ENCODE assay signal across 9 mouse cellular contexts in genomic region chr6:108145941-108146588, GRCm38 (mm10). TPM values are rescaled to one million over a fixed set of nuclear protein-coding genes. Genes with fewer than 3 reads are reported as not detected.
DNase-seq lines count a peak whose midpoint lies in the region; ATAC-seq lines count a peak whose summit lies in the region.
"Had no signal": no experiment of that assay in that cellular context is flagged by ENCODE, and none has a peak within 500 bp of the region (broad histone marks: within the 10 kb centered on the region; RNA-seq: fewer than 3 reads in every experiment).

No protein-coding gene starts in this region.

- H3K36me3 ChIP-seq in forebrain, embryonic 13.5 days (ENCODE audit: poor library complexity, severe bottlenecking): no peaks in the 10 kb centered on the region
- H3K36me3 ChIP-seq in neural tube, embryonic 13.5 days: no peaks in the 10 kb centered on the region; the same call in 1 of the 2 replicates
- H3K36me3 ChIP-seq: liver, embryonic 15.5 days had no signal

- peak; percentile 62 for DNase-seq in left cerebral cortex, postnatal 4 days
- DNase-seq in left cerebral cortex, adult 11 months (ENCODE audit: low spot score): no peak
- DNase-seq in layer of hippocampus, adult 8-10 months (ENCODE audit: low spot score in 2 of 2): peak; percentile 24 to 35
- no peak for DNase-seq in heart, postnatal 36 days
- DNase-seq in frontal cortex, postnatal 36 days (ENCODE audit: low spot score in 2 of 2): no peak
- no peak for DNase-seq in urinary bladder, postnatal 10 days (ENCODE audit: low spot score)

- H3K9me3 ChIP-seq in forebrain, embryonic 13.5 days (replicated peaks): no peaks in the 10 kb centered on the region
- H3K9me3 ChIP-seq in neural tube, embryonic 13.5 days: no peaks in the 10 kb centered on the region
- H3K9me3 ChIP-seq: liver, embryonic 15.5 days had no signal

- H3K27me3 ChIP-seq in forebrain, embryonic 13.5 days: no peaks in the 10 kb centered on the region
- H3K27me3 ChIP-seq in neural tube, embryonic 13.5 days: no peaks in the 10 kb centered on the region
- H3K27me3 ChIP-seq: liver, embryonic 15.5 days had no signal

- H3K4me2 ChIP-seq in forebrain, embryonic 13.5 days: no peak overlapping the region
- no peak overlapping the region for H3K4me2 ChIP-seq in neural tube, embryonic 13.5 days
- H3K4me2 ChIP-seq: liver, embryonic 15.5 days had no signal

- H3K9ac ChIP-seq in forebrain, embryonic 13.5 days: no peak overlapping the region
- H3K9ac ChIP-seq in neural tube, embryonic 13.5 days: no peak overlapping the region
- H3K9ac ChIP-seq: liver, embryonic 15.5 days had no signal

- 35% methylated on average over 7 of the region's 7 CpGs for WGBS in forebrain, embryonic 13.5 days
- 27% methylated on average over 7 of the region's 7 CpGs for WGBS in neural tube, embryonic 13.5 days

- peak; percentile 93 for ATAC-seq in forebrain, embryonic 13.5 days
- ATAC-seq in neural tube, embryonic 13.5 days (ENCODE audit: low read depth): peak; percentile 94

- intact Hi-C loops in left cerebral cortex, postnatal 4 days (cut with DNase I): no loop called here
- intact Hi-C loops in heart, postnatal 36 days (cut with DNase I): no loop called here

- H3K27ac ChIP-seq in forebrain, embryonic 13.5 days: peak overlapping the region; percentile 69
- peak overlapping the region; percentile 20; the same call in 1 of the 2 replicates for H3K27ac ChIP-seq in neural tube, embryonic 13.5 days (replicated peaks)
- H3K27ac ChIP-seq: liver, embryonic 15.5 days had no signal

- peaks cover 13% of the 10 kb centered on the region for H3K4me1 ChIP-seq in forebrain, embryonic 13.5 days
- peaks cover 8% of the 10 kb centered on the region for H3K4me1 ChIP-seq in neural tube, embryonic 13.5 days (replicated peaks)
- H3K4me1 ChIP-seq: liver, embryonic 15.5 days had no signal

- no peak overlapping the region for H3K4me3 ChIP-seq in forebrain, embryonic 13.5 days
- H3K4me3 ChIP-seq in neural tube, embryonic 13.5 days: no peak overlapping the region
- H3K4me3 ChIP-seq: liver, embryonic 15.5 days had no signal

RNA-seq across cellular contexts. Expression of gene Sumf1, which starts 39.3 kb away (rescaled TPM):
- total RNA-seq in left cerebral cortex, postnatal 4 days (2021): 10 to 100 TPM; 10.4 to 12.4 TPM
- polyA plus RNA-seq in forebrain, embryonic 13.5 days (2015; fragmentation: Nextera tagmentation; extraction: Ambion mirVana): 12.6 and 13.6 TPM in 2 replicates
- total RNA-seq in layer of hippocampus, adult 8-10 months (2022): 10 to 100 TPM; 19.2 to 29.2 (median 22.3) TPM
- polyA plus RNA-seq in neural tube, embryonic 13.5 days (2015; fragmentation: Nextera tagmentation; extraction: Ambion mirVana): 11.2 and 12.0 TPM in 2 replicates
- 10 to 100 TPM; 14.6 to 15.2 TPM for total RNA-seq in heart, postnatal 36 days (2021)

Comparison
In these comparisons a context has a peak if more than half of its experiments do, and no peak if none do; other contexts are left out.
1. DNase-seq: peak in left cerebral cortex, postnatal 4 days (single experiment) and layer of hippocampus, adult 8-10 months (2 of 2); none in left cerebral cortex, adult 11 months (single experiment), heart, postnatal 36 days (0 of 2), frontal cortex, postnatal 36 days (0 of 2) and urinary bladder, postnatal 10 days (single experiment).